Mouse (Mus musculus): ENCODE measurements at regions not wholly inside any gene's neighbourhood (a gene's known extent, or its start where the extent isn't known, plus 50 kb on each side); places are given as distances from the start of the nearest gene placed in this dataset.

DNA sequence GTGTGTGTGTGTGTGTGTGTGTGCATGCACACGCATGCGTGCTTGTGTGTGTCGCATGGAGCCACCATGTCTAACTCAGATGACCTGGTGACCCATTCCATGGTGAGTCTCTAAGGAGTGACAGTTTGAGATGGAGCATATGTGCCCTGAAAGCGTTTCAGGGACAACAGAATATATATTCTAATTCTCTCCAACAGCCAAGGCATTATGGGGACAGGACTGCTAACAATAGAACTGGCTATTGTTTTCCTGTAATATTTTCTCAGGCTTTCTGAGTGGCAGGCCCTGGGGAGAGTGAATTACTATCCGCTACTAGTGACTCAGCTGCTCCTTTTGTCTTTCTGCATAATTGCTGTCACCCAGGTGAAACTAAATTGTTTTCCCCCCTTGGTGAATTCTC is 898.7 kb upstream of the Lcorl start:
- no peak for TF ChIP-seq CTCF (IDR thresholded peaks at IDR 0.05; ENCODE audit: extremely low read depth, insufficient read length, insufficient replicate concordance, low read depth, low read length)
- no peak for TF ChIP-seq POLR2A (IDR thresholded peaks at IDR 0.05; ENCODE audit: low read depth, low read length)
